ENCODE assay signal across 21 mouse cellular contexts in the genomic region with DNA sequence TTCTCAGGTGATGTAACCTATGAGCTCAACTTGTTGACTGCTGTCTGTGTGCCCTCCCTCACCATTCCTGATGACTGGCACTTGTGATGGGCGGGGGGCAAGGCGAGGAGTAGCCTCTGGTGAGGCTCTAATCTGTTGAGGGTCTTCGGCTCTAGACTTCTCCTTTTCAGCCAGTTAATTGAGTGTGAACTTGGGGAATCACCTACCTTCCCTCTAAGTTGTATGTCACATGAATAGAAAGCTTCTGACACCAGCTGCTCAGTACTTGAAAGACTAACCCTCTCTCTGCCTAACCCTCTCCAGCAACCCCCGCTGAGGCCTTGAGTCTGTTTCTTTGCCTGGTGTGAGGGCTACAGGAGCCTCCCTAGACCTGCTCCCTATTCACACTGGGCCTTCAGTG. TPM values are rescaled to one million over a fixed set of nuclear protein-coding genes. Genes with fewer than 3 reads are reported as not detected.
A peak's percentile ranks its signal among the peaks of the same experiment; 100 is the strongest.
DNase-seq lines count a peak whose midpoint lies in the region; ATAC-seq and TF ChIP-seq lines count a peak whose summit lies in the region.
"Had no signal": no experiment of that assay in that cellular context is flagged by ENCODE, and none has a peak within 500 bp of the region (broad histone marks: within the 10 kb centered on the region; RNA-seq: fewer than 3 reads in every experiment).

No protein-coding gene starts in this region.

- no peak for ATAC-seq in liver, postnatal 0 days
- ATAC-seq in liver, embryonic 12.5 days, result no peak
- no peak for ATAC-seq in midbrain, embryonic 11.5 days (ENCODE audit: low FRiP score)
- ATAC-seq: CD4-positive, CD25-positive, alpha-beta regulatory T cell, adult 4 months; forebrain, embryonic 14.5 days had no signal

- no peak overlapping the region for H3K4me2 ChIP-seq in liver, postnatal 0 days (ENCODE audit: low read depth, low read length)
- H3K4me2 ChIP-seq in liver, embryonic 12.5 days, result no peak overlapping the region
- H3K4me2 ChIP-seq in midbrain, embryonic 11.5 days, result no peak overlapping the region
- H3K4me2 ChIP-seq: heart, embryonic 15.5 days; limb, embryonic 12.5 days had no signal

- H3K4me3 ChIP-seq in liver, postnatal 0 days (ENCODE audit: low read depth, low read length), result no peak overlapping the region
- H3K4me3 ChIP-seq in liver, embryonic 12.5 days, result no peak overlapping the region
- no peak overlapping the region for H3K4me3 ChIP-seq in midbrain, embryonic 11.5 days (ENCODE audit: low read depth, low read length)
- H3K4me3 ChIP-seq in midbrain, embryonic 10.5 days, result no peak overlapping the region
- no peak overlapping the region for H3K4me3 ChIP-seq in small intestine, adult 2 months (ENCODE audit: low read depth, low read length)
- H3K4me3 ChIP-seq: heart, embryonic 10.5 days; heart, embryonic 15.5 days; limb, embryonic 12.5 days; megakaryocyte, embryonic 14.5 days had no signal

- peak overlapping the region; percentile 69 for H3K27ac ChIP-seq in liver, postnatal 0 days (ENCODE audit: low read depth)
- no peak overlapping the region for H3K27ac ChIP-seq in liver, embryonic 12.5 days
- no peak overlapping the region for H3K27ac ChIP-seq in midbrain, embryonic 11.5 days (ENCODE audit: low read depth, low read length)
- no peak overlapping the region for H3K27ac ChIP-seq in midbrain, embryonic 10.5 days (replicated peaks)
- 0 out of 2 replicates have a peak overlapping the region, but pooled peaks have one; percentile 0 for H3K27ac ChIP-seq in small intestine, adult 2 months (ENCODE audit: insufficient read depth, low read depth, low read length)
- H3K27ac ChIP-seq: heart, embryonic 10.5 days; heart, embryonic 15.5 days; hindbrain, postnatal 0 days; limb, embryonic 12.5 days had no signal

- no peaks in the 10 kb centered on the region for H3K9me3 ChIP-seq in liver, postnatal 0 days (ENCODE audit: low read length)
- no peaks in the 10 kb centered on the region for H3K9me3 ChIP-seq in liver, embryonic 12.5 days (replicated peaks)
- no peaks in the 10 kb centered on the region for H3K9me3 ChIP-seq in midbrain, embryonic 11.5 days (ENCODE audit: control insufficient read depth, low read length)
- no peaks in the 10 kb centered on the region for H3K9me3 ChIP-seq in midbrain, embryonic 10.5 days (replicated peaks)
- H3K9me3 ChIP-seq: heart, embryonic 10.5 days; heart, embryonic 15.5 days; limb, embryonic 12.5 days had no signal

- peaks cover 23% of the 10 kb centered on the region for H3K4me1 ChIP-seq in liver, postnatal 0 days (ENCODE audit: insufficient read depth)
- H3K4me1 ChIP-seq in liver, embryonic 12.5 days, result 0 out of 2 replicates have a peak, but pooled peaks cover 9% of the 10 kb centered on the region
- H3K4me1 ChIP-seq in midbrain, embryonic 11.5 days (ENCODE audit: control insufficient read depth, insufficient read depth, low read length), result no peaks in the 10 kb centered on the region
- H3K4me1 ChIP-seq in midbrain, embryonic 10.5 days, result peaks cover 26% of the 10 kb centered on the region
- peaks cover 21% of the 10 kb centered on the region for H3K4me1 ChIP-seq in small intestine, adult 2 months (ENCODE audit: control insufficient read depth, insufficient read depth, insufficient read length, low read length)
- H3K4me1 ChIP-seq: limb, embryonic 12.5 days had no signal

- WGBS in liver, postnatal 0 days (ENCODE audit: insufficient replicate concordance), result 71% methylated on average over 4 of the region's 4 CpGs
- WGBS in liver, embryonic 12.5 days (ENCODE audit: insufficient replicate concordance), result 49% methylated on average over 4 of the region's 4 CpGs
- WGBS in midbrain, embryonic 11.5 days, result 83% methylated on average over 4 of the region's 4 CpGs
- WGBS in midbrain, embryonic 10.5 days, result 88% methylated on average over 4 of the region's 4 CpGs
- WGBS in small intestine, adult 2 months, result 67% methylated on average over 4 of the region's 4 CpGs

- TF ChIP-seq EP300 in liver, postnatal 0 days (IDR thresholded peaks at IDR 0.05; ENCODE audit: low read depth), result no peak

- H3K36me3 ChIP-seq in liver, postnatal 0 days (replicated peaks; ENCODE audit: insufficient read depth, low read length), result no peaks in the 10 kb centered on the region
- H3K36me3 ChIP-seq in liver, embryonic 12.5 days, result no peaks in the 10 kb centered on the region
- H3K36me3 ChIP-seq in midbrain, embryonic 11.5 days (ENCODE audit: control insufficient read depth, insufficient read depth, low read length), result no peaks in the 10 kb centered on the region
- H3K36me3 ChIP-seq in midbrain, embryonic 10.5 days, result no peaks in the 10 kb centered on the region
- no peaks in the 10 kb centered on the region for H3K36me3 ChIP-seq in small intestine, adult 2 months (ENCODE audit: control insufficient read depth, insufficient read depth, low read length)
- H3K36me3 ChIP-seq: heart, embryonic 10.5 days; heart, embryonic 15.5 days; limb, embryonic 12.5 days had no signal

- no peak for TF ChIP-seq POLR2A in small intestine, adult 2 months (IDR thresholded peaks at IDR 0.05; ENCODE audit: low read depth, low read length)

- no peak for DNase-seq in liver, postnatal 0 days
- DNase-seq in midbrain, embryonic 11.5 days (ENCODE audit: low spot score, missing footprints), result peak; percentile 71
- no peak for DNase-seq in midbrain, embryonic 10.5 days (ENCODE audit: low spot score)
- DNase-seq in adrenal gland, postnatal 36 days, result no peak
- DNase-seq in spleen, postnatal 36 days (ENCODE audit: low spot score in 2 of 2), result no peak
- DNase-seq: cerebellum, adult 2 months; cerebellum, postnatal 14 days; gastrocnemius, postnatal 14 days; midbrain, embryonic 14.5 days; right cerebral cortex, postnatal 25 days; spleen, adult 18-20 months had no signal

- H3K27me3 ChIP-seq in liver, postnatal 0 days (ENCODE audit: insufficient read depth, low read length), result no peaks in the 10 kb centered on the region
- H3K27me3 ChIP-seq in liver, embryonic 12.5 days (replicated peaks), result 0 out of 2 replicates have a peak, but pooled peaks cover 4% of the 10 kb centered on the region
- no peaks in the 10 kb centered on the region for H3K27me3 ChIP-seq in midbrain, embryonic 11.5 days (ENCODE audit: control insufficient read depth, insufficient read depth, low read length)
- 0 out of 2 replicates have a peak, but pooled peaks cover 7% of the 10 kb centered on the region for H3K27me3 ChIP-seq in midbrain, embryonic 10.5 days (ENCODE audit: low read depth, poor library complexity, severe bottlenecking)
- H3K27me3 ChIP-seq in small intestine, adult 2 months (ENCODE audit: control insufficient read depth, insufficient read depth, low read length), result no peaks in the 10 kb centered on the region
- H3K27me3 ChIP-seq: heart, embryonic 15.5 days; limb, embryonic 12.5 days had no signal

- H3K9ac ChIP-seq in liver, postnatal 0 days (replicated peaks), result no peak overlapping the region
- no peak overlapping the region for H3K9ac ChIP-seq in liver, embryonic 12.5 days
- H3K9ac ChIP-seq in midbrain, embryonic 11.5 days (ENCODE audit: low read length), result no peak overlapping the region
- H3K9ac ChIP-seq: heart, embryonic 15.5 days; limb, embryonic 12.5 days had no signal

- TF ChIP-seq CTCF in liver, postnatal 0 days (IDR thresholded peaks at IDR 0.05; ENCODE audit: low read depth), result no peak
- TF ChIP-seq CTCF in small intestine, adult 2 months (IDR thresholded peaks at IDR 0.05; ENCODE audit: extremely low read depth, insufficient read length, insufficient replicate concordance, low read depth, low read length), result no peak

RNA-seq across cellular contexts. Expression of a gene that starts 39.7 kb away (rescaled TPM):
- polyA plus RNA-seq in liver, postnatal 0 days (2015; fragmentation: Nextera tagmentation; extraction: Ambion mirVana), result 36.6 and 37.0 TPM in 2 replicates
- 37.1 and 39.7 TPM in 2 replicates for polyA plus RNA-seq in liver, embryonic 12.5 days (2016; fragmentation: Nextera tagmentation; extraction: Ambion mirVana)
- polyA plus RNA-seq in midbrain, embryonic 11.5 days (2014; fragmentation: Nextera tagmentation; extraction: Ambion mirVana), result 70.5 and 77.9 TPM in 2 replicates
- 49.4 and 63.5 TPM in 2 replicates for polyA plus RNA-seq in midbrain, embryonic 10.5 days (2016; fragmentation: Nextera tagmentation; extraction: Ambion mirVana)
- polyA plus RNA-seq in small intestine, adult 2 months (2012; rRNA removed), result 55.8 and 59.7 TPM in 2 replicates
- 100 to 1,000 TPM in 1 of 2 experiments, 10 to 100 TPM in 1; 86.6 to 103 TPM for total RNA-seq in adrenal gland, postnatal 36 days (2021)
- total RNA-seq: neutrophil, adult 5-6 weeks had no signal

RNA-seq across cellular contexts. Expression of a gene that starts 47.4 kb away (rescaled TPM):
- 3.8 and 4.4 TPM in 2 replicates for polyA plus RNA-seq in liver, postnatal 0 days (2015; fragmentation: Nextera tagmentation; extraction: Ambion mirVana)
- 9.8 and 10.5 TPM in 2 replicates for polyA plus RNA-seq in liver, embryonic 12.5 days (2016; fragmentation: Nextera tagmentation; extraction: Ambion mirVana)
- polyA plus RNA-seq in midbrain, embryonic 11.5 days (2014; fragmentation: Nextera tagmentation; extraction: Ambion mirVana), result 38.5 and 39.1 TPM in 2 replicates
- polyA plus RNA-seq in midbrain, embryonic 10.5 days (2016; fragmentation: Nextera tagmentation; extraction: Ambion mirVana), result 32.3 and 34.9 TPM in 2 replicates
- polyA plus RNA-seq in small intestine, adult 2 months (2012; rRNA removed), result 2.2 and 2.7 TPM in 2 replicates
- total RNA-seq in adrenal gland, postnatal 36 days (2021), result 1 to 10 TPM; 4.7 to 6.0 TPM

Comparison
In these comparisons a context has a peak if more than half of its experiments do, and no peak if none do; other contexts are left out.
1. H3K27ac ChIP-seq: peak in liver, postnatal 0 days (single experiment) and small intestine, adult 2 months (single experiment); none in liver, embryonic 12.5 days (single experiment), midbrain, embryonic 11.5 days (single experiment) and midbrain, embryonic 10.5 days (single experiment).